Mouse (Mus musculus): ENCODE data around the gene Ubb. TPM values are rescaled to one million over a fixed set of nuclear protein-coding genes. Genes with fewer than 3 reads are reported as not detected.

Ubb gene
- total RNA-seq, 2 experiments from 2014 or later, result 692 to 747 TPM

GRCm38 (mm10) chr11:62584671-62585206 lies 33.8 kb downstream of the Ubb start:
- DNase-seq, result no peak

- DNase-seq, result no peak
Measured at GRCm38 (mm10) chr11:62587034-62587433, 36.1 kb downstream of the Ubb start.

- no peak for DNase-seq
Measured at GRCm38 (mm10) chr11:62589391-62589790, 38.4 kb downstream of the Ubb start.

GRCm38 (mm10) chr11:62591026-62591425 lies 40.1 kb downstream of the Ubb start:
- DNase-seq, result no peak

- DNase-seq, result no peak
Measured at GRCm38 (mm10) chr11:62591904-62592575, 41.1 kb downstream of the Ubb start.

GRCm38 (mm10) chr11:62598571-62598970 lies 47.6 kb downstream of the Ubb start:
- DNase-seq, result no peak

- DNase-seq, result no peak
Measured at GRCm38 (mm10) chr11:62601732-62602618, 51.0 kb downstream of the Ubb start.

Other genes with a start within 250 kb of the Ubb start
- 1 to 10 TPM; 1.4 to 1.8 TPM for gene Pigl, start 92.7 kb upstream of the Ubb start, total RNA-seq (2021)
- gene Ncor1, start 92.6 kb upstream of the Ubb start, total RNA-seq (2021), result 100 to 1,000 TPM; 114 to 115 TPM
- 10 to 100 TPM; 18.9 to 24.0 TPM for gene Cenpv, start 11.9 kb upstream of the Ubb start, total RNA-seq (2021)
- gene Trpv2, start 23.3 kb downstream of the Ubb start, total RNA-seq (2021), result 1 to 10 TPM in 1 of 2 experiments, under 1 TPM in 1; 0.97 to 1.5 TPM
- gene Lrrc75a, start 97.4 kb downstream of the Ubb start, total RNA-seq (2021), result 1 to 10 TPM; 4.0 to 4.7 TPM
- gene Mmgt2, start 97.5 kb downstream of the Ubb start, total RNA-seq (2021), result 1 to 10 TPM; 2.8 to 4.2 TPM
- gene Zfp287, start 180.7 kb downstream of the Ubb start, total RNA-seq (2021), result 1 to 10 TPM; 1.4 to 1.7 TPM
- not detected for gene Gm10428, start 201.9 kb downstream of the Ubb start, total RNA-seq (2021)
- gene Zfp286, start 238.3 kb downstream of the Ubb start, total RNA-seq (2021), result 1 to 10 TPM in 1 of 2 experiments, under 1 TPM in 1; 0.95 to 1.1 TPM